Mouse (Mus musculus): ENCODE measurements around the gene Olfr71. TPM values are rescaled to one million over a fixed set of nuclear protein-coding genes. Genes with fewer than 3 reads are reported as not detected.

Olfr71 gene
- polyA plus RNA-seq, 1 experiment from 2014 or later, result not detected

DNA sequence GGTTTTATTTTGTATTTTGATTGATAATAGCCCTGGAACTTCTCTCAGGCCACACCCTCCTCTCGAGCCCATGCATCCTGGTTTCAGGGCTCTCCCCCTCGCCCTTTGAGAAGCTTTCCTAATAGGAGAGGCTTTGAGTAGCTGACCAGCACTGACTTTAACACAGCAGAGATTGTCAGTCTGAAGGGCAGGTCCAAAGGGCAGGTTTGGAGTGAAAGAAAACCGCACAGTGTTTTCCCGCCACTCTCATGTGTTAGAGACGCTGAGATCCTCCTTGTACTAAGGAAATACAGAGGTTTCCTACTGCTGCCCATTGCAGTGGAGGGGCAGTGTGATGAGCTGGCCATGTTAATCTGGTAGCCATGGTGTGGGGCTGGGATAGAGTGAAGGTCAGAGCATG, 35.1 kb downstream of the Olfr71 start:
- no peak for ATAC-seq (ENCODE audit: low read depth)
- no peaks in the 10 kb centered on the region for H3K36me3 ChIP-seq (ENCODE audit: control insufficient read depth, insufficient read depth)
- no peak overlapping the region for H3K4me3 ChIP-seq (ENCODE audit: low read depth, low read length)
- H3K9ac ChIP-seq (ENCODE audit: low read depth, low read length), result no peak overlapping the region
- no peaks in the 10 kb centered on the region for H3K4me1 ChIP-seq (ENCODE audit: control insufficient read depth, low read depth, low read length)
- 52% methylated on average over 5 of the region's 5 CpGs for WGBS (ENCODE audit: insufficient replicate concordance)
- H3K27ac ChIP-seq (ENCODE audit: low read length), result no peak overlapping the region
- H3K4me2 ChIP-seq (ENCODE audit: low read depth, low read length), result no peak overlapping the region
- H3K9me3 ChIP-seq (replicated peaks; ENCODE audit: control insufficient read depth, low read length), result no peaks in the 10 kb centered on the region
- H3K27me3 ChIP-seq (ENCODE audit: control insufficient read depth, insufficient read depth, low read depth, low read length), result no peaks in the 10 kb centered on the region

DNA sequence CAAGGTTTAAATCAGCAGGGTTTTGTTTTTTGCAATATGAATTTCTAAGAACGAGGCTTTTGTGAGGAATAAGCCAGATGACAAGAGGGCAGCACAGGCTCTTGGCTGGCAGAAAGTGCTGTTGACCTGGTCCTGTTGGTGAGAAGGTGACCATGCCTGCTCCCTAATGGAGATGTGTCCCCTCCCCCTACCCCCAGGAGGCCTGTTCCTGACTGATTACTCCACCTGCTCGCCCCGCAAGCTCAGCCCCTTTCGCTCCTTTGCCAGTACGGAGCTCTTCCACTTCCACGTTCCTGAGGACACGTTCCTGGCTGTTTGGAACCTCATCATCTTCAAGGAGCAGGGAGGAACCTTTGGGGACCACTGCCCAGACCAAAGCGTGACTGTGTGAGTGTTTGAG, 36.4 kb downstream of the Olfr71 start:
- no peak overlapping the region for H3K4me3 ChIP-seq (ENCODE audit: low read depth, low read length)
- no peaks in the 10 kb centered on the region for H3K9me3 ChIP-seq (replicated peaks; ENCODE audit: control insufficient read depth, low read length)
- peaks cover 3% of the 10 kb centered on the region; the same call in 1 of the 2 replicates for H3K27me3 ChIP-seq (ENCODE audit: control insufficient read depth, insufficient read depth, low read depth, low read length)
- WGBS (ENCODE audit: insufficient replicate concordance), result 53% methylated on average over 8 of the region's 8 CpGs
- H3K27ac ChIP-seq (ENCODE audit: low read length), result no peak overlapping the region
- no peak overlapping the region for H3K9ac ChIP-seq (ENCODE audit: low read depth, low read length)
- ATAC-seq (ENCODE audit: low read depth), result no peak
- H3K36me3 ChIP-seq (ENCODE audit: control insufficient read depth, insufficient read depth), result no peaks in the 10 kb centered on the region
- H3K4me1 ChIP-seq (ENCODE audit: control insufficient read depth, low read depth, low read length), result peaks cover 7% of the 10 kb centered on the region
- H3K4me2 ChIP-seq (ENCODE audit: low read depth, low read length), result no peak overlapping the region

DNA sequence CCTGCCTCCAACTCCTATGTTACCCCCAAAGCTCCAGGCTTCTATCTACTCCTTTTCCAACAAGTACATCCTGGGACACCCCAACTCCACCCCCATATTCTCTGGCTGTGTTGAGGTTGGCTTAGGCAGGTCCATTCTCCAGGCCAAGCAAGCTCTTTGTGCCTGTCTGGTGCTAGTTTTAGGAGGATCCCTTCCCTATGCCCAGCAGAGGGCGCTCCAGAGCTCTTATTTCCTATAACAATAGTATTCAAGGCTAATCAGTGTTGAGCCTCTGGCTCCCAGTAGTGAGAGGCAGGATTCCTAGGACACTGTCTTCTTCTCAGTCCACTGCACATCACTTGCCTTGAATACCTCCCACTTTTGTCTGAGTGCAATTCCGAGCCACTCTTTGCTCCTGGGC, 38.0 kb downstream of the Olfr71 start:
- Histone ChIP-seq H3K9ac (ENCODE audit: low read depth, low read length) (no peak overlapping the region), H3K27ac (ENCODE audit: low read length) (no peak overlapping the region)

DNA sequence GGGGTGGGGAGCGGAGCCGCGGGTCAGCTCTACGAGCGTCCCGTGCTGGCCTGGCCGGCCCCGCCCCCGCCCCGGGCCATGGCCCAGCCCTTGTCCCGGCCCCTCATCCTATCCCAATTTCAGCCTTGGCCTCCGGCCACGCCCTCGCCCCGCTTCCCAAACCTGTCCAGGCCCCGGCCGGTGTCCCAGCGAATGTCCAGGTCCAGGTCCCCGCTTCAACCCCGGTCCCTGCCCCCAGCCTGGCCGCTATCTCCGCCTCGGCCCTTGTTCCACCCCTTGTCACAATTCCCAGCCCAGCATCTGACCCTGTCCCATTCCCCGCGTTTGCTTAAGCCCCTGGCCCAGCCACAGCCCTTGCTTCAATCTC, 40.6 kb downstream of the Olfr71 start:
- peaks cover 14% of the 10 kb centered on the region for H3K27me3 ChIP-seq (ENCODE audit: control insufficient read depth, insufficient read depth, low read depth, low read length)
- H3K4me1 ChIP-seq (ENCODE audit: control insufficient read depth, low read depth, low read length), result peaks cover 11% of the 10 kb centered on the region
- ATAC-seq (ENCODE audit: low read depth), result peak; percentile 74
- 2% methylated on average over 24 of the region's 25 CpGs for WGBS (ENCODE audit: insufficient replicate concordance)
- H3K4me2 ChIP-seq (ENCODE audit: low read depth, low read length), result peak overlapping the region; percentile 94
- H3K27ac ChIP-seq (ENCODE audit: low read length), result no peak overlapping the region
- no peaks in the 10 kb centered on the region for H3K9me3 ChIP-seq (replicated peaks; ENCODE audit: control insufficient read depth, low read length)
- H3K4me3 ChIP-seq (ENCODE audit: low read depth, low read length), result peak overlapping the region; percentile 75
- no peaks in the 10 kb centered on the region for H3K36me3 ChIP-seq (ENCODE audit: control insufficient read depth, insufficient read depth)
- peak overlapping the region; percentile 78 for H3K9ac ChIP-seq (ENCODE audit: low read depth, low read length)

More for the DNA sequence above, 38.0 kb downstream of the Olfr71 start:
- Histone ChIP-seq H3K36me3 (ENCODE audit: control insufficient read depth, insufficient read depth) (no peaks in the 10 kb centered on the region), H3K4me2 (ENCODE audit: low read depth, low read length) (no peak overlapping the region), H3K4me3 (ENCODE audit: low read depth, low read length) (no peak overlapping the region), H3K27me3 (ENCODE audit: control insufficient read depth, insufficient read depth, low read depth, low read length) (peaks cover 3% of the 10 kb centered on the region; the same call in 1 of the 2 replicates), H3K9me3 (replicated peaks; ENCODE audit: control insufficient read depth, low read length) (no peaks in the 10 kb centered on the region), H3K4me1 (ENCODE audit: control insufficient read depth, low read depth, low read length) (peaks cover 11% of the 10 kb centered on the region)
- ATAC-seq (ENCODE audit: low read depth), result no peak
- 6% methylated on average over 2 of the region's 2 CpGs for WGBS (ENCODE audit: insufficient replicate concordance)

DNA sequence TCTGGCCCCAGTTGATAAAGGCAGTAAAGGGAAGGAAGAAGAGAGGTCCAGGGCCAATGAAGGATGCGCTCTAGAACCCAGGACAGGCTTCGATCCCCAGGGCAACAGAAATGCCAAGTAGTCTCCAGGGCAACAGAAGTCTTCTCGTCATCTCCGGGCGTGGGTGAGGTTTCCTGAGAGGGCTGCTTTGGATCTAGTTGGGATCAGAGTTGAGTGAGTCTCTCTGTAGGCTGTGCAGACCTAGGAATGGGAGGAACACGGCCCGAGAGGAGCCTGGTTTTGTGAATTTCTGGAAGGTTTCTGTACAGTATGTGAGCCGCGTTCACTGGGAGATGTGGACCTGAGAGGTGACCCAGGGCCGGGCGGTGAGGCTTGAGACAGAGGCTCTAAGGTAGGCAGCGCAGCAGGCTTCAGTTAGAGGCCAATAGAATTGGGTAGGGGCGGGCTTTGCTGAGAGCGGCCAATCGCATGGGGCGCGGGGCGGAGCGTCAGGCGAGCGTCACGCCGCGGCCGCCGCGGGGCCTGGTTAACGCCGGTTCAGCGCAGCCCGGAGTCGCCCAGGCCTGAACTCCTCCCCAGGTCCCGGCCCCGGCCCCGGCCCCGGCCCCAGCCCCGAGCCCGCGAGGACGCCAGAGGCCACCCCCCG, 41.1 kb downstream of the Olfr71 start, which contains the start of the genes Tmem8b and Fam221b:
Tmem8b (plus strand) TSS at position 190 of the 646 bp plus-strand sequence.
Fam221b (minus strand) TSS at position 364 of the 646 bp plus-strand sequence.
- WGBS (ENCODE audit: insufficient replicate concordance), result 2% methylated on average over 33 of the region's 41 CpGs
- Histone ChIP-seq H3K27ac (ENCODE audit: low read length) (no peak within 1 kb of the TSS), H3K27me3 (ENCODE audit: control insufficient read depth, insufficient read depth, low read depth, low read length) (peaks cover 14% of the 10 kb centered on the region), H3K4me1 (ENCODE audit: control insufficient read depth, low read depth, low read length) (peaks cover 11% of the 10 kb centered on the region), H3K36me3 (ENCODE audit: control insufficient read depth, insufficient read depth) (no peaks in the 10 kb centered on the region), H3K4me3 (ENCODE audit: low read depth, low read length) (peak within 1 kb of the TSS; percentile 75), H3K4me2 (ENCODE audit: low read depth, low read length) (peak within 1 kb of the TSS; percentile 94), H3K9me3 (replicated peaks; ENCODE audit: control insufficient read depth, low read length) (no peaks in the 10 kb centered on the region), H3K9ac (ENCODE audit: low read depth, low read length) (peak within 1 kb of the TSS; percentile 78)
- ATAC-seq (ENCODE audit: low read depth), result peak; percentile 97

DNA sequence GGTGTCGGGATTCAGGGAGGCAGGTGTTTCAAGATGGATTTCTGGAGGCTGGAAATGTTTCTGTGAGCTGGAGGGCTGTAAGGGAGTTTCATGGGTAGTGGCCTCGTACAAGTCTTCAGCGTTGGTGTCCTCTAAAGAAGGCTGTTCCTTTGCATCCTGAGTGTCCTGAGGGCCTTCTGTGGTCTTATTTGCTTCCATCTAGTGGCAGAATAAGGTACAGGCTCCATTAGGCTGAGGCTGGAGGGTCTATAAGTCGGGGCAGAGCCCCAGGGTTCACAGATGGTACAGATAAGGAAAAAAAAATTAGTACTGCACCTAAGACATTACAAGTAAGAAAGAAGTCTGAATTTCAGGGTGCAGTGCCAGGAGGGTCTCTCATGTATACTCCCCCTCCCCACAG, 43.6 kb downstream of the Olfr71 start:
- H3K27ac ChIP-seq (ENCODE audit: low read length), result no peak overlapping the region
- no peak overlapping the region for H3K4me2 ChIP-seq (ENCODE audit: low read depth, low read length)
- H3K4me1 ChIP-seq (ENCODE audit: control insufficient read depth, low read depth, low read length), result peaks cover 11% of the 10 kb centered on the region
- no peak for ATAC-seq (ENCODE audit: low read depth)
- no peak overlapping the region for H3K9ac ChIP-seq (ENCODE audit: low read depth, low read length)
- 14% methylated on average over 4 of the region's 4 CpGs for WGBS (ENCODE audit: insufficient replicate concordance)
- H3K4me3 ChIP-seq (ENCODE audit: low read depth, low read length), result no peak overlapping the region
- H3K36me3 ChIP-seq (ENCODE audit: control insufficient read depth, insufficient read depth), result no peaks in the 10 kb centered on the region
- H3K9me3 ChIP-seq (replicated peaks; ENCODE audit: control insufficient read depth, low read length), result no peaks in the 10 kb centered on the region
- H3K27me3 ChIP-seq (ENCODE audit: control insufficient read depth, insufficient read depth, low read depth, low read length), result peaks cover 36% of the 10 kb centered on the region

DNA sequence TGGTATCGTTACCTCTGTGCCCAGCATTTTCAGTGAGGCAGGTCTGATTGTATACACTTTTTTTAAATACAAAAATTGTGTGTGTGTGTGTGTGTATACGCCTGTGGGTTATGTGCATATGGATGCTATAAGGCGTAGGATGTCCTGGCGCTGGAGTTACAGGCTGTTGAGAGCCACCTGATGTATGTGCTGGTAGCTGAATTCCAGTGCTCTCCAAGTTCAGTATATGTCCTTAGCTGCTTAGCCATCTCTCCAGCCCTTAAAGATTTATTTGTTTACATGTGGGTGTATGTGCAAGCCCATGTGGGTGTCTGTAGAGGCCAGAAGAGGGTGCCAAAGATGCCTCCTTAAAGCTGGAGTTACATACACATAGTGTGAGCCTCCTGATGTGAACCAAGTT, 52.9 kb downstream of the Olfr71 start:
- H3K9me3 ChIP-seq (replicated peaks; ENCODE audit: control insufficient read depth, low read length), result no peaks in the 10 kb centered on the region
- peak overlapping the region; percentile 82 for H3K4me2 ChIP-seq (ENCODE audit: low read depth, low read length)
- H3K9ac ChIP-seq (ENCODE audit: low read depth, low read length), result no peak overlapping the region
- peaks cover 10% of the 10 kb centered on the region for H3K27me3 ChIP-seq (ENCODE audit: control insufficient read depth, insufficient read depth, low read depth, low read length)
- ATAC-seq (ENCODE audit: low read depth), result no peak
- peak overlapping the region; percentile 90 for H3K4me3 ChIP-seq (ENCODE audit: low read depth, low read length)
- 59% methylated on average over 4 of the region's 4 CpGs for WGBS (ENCODE audit: insufficient replicate concordance)
- H3K27ac ChIP-seq (ENCODE audit: low read length), result no peak overlapping the region
- H3K36me3 ChIP-seq (ENCODE audit: control insufficient read depth, insufficient read depth), result no peaks in the 10 kb centered on the region
- peaks cover 14% of the 10 kb centered on the region for H3K4me1 ChIP-seq (ENCODE audit: control insufficient read depth, low read depth, low read length)

DNA sequence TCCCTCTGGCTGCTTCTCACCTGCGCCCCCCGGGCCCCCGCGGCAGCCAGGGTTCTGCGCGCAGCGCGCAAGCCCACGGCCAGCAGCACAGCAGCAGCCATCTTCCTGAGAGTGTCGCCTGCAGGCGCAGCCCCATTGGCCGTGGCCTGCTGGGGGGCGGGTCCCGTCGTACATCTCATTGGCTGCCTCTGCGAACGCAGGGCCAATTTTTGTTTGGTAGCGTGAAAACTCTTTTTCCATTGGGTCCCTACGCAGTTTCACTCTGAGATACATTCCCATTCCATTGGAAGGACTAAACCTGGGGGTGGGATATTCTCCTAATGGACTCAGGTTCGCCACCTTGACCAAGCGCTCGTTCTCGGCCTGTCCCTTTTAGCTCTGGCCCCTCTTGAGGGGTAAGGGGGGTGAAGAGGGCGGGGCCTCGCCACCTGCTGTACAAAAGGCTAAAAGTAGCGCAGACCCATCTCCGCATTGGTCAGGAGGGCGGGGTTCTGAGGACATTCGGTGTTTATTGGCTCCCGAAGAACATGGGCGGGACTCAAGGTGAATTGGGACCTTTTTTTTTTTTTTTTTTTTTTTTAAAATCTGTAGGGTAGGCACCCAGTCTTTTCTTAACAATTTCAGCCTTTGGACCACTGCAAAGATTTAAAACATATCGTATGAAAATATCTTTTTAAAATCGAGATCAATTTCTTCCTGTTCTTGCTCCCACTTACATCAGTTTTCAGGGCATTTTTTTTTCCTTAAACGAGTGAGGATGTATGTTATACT, 53.5 kb downstream of the Olfr71 start, which contains the start of gene Hint2:
Hint2 (minus strand) TSS at position 128 of the 771 bp plus-strand sequence.
- peaks cover 4% of the 10 kb centered on the region; the same call in 1 of the 2 replicates for H3K27me3 ChIP-seq (ENCODE audit: control insufficient read depth, insufficient read depth, low read depth, low read length)
- peak within 1 kb of the TSS; percentile 89 for H3K27ac ChIP-seq (ENCODE audit: low read length)
- H3K36me3 ChIP-seq (ENCODE audit: control insufficient read depth, insufficient read depth), result no peaks in the 10 kb centered on the region
- H3K4me1 ChIP-seq (ENCODE audit: control insufficient read depth, low read depth, low read length), result peaks cover 14% of the 10 kb centered on the region
- 2% methylated on average over 34 of the region's 34 CpGs for WGBS (ENCODE audit: insufficient replicate concordance)
- peak within 1 kb of the TSS; percentile 91 for H3K9ac ChIP-seq (ENCODE audit: low read depth, low read length)
- ATAC-seq (ENCODE audit: low read depth), result peak; percentile 95
- H3K9me3 ChIP-seq (replicated peaks; ENCODE audit: control insufficient read depth, low read length), result no peaks in the 10 kb centered on the region
- peak within 1 kb of the TSS; percentile 90 for H3K4me3 ChIP-seq (ENCODE audit: low read depth, low read length)
- peak within 1 kb of the TSS; percentile 82 for H3K4me2 ChIP-seq (ENCODE audit: low read depth, low read length)

Data from liver, embryonic 16.5 days (tissue).